Mouse (Mus musculus): ENCODE results near the gene Ntrk2. TPM values are rescaled to one million over a fixed set of nuclear protein-coding genes. Genes with fewer than 3 reads are reported as not detected.
"Not testable (repeated sequence)": the region's sequence is repeated elsewhere in the genome, so short reads cannot be mapped to it uniquely, and the experiment has no call there.

The Ntrk2 gene
- polyA plus RNA-seq, 1 experiment = not detected

- 39% methylated on average over 8 of the region's 8 CpGs for WGBS
- no peak overlapping the region for H3K27ac ChIP-seq (ENCODE audit: control insufficient read depth, insufficient read depth, low read depth, low read length, poor library complexity)
- no peaks in the 10 kb centered on the region; the same call in 1 of the 2 replicates for H3K4me1 ChIP-seq (ENCODE audit: control insufficient read depth, insufficient read depth, low read length)
- no peak overlapping the region for H3K4me3 ChIP-seq (replicated peaks; ENCODE audit: control insufficient read depth, low read depth, low read length)
- no peak for TF ChIP-seq POLR2A (IDR thresholded peaks at IDR 0.05; ENCODE audit: borderline replicate concordance, control insufficient read depth, low read depth, low read length)
- TF ChIP-seq CTCF (IDR thresholded peaks at IDR 0.05; ENCODE audit: control insufficient read depth, insufficient read depth, low read length) = no peak
These were observed 219.3 kb downstream of the Ntrk2 start for GRCm38 (mm10) chr13:59025653-59026052.

GRCm38 (mm10) chr13:59027436-59027835 lies 221.1 kb downstream of the Ntrk2 start:
- H3K4me3 ChIP-seq (replicated peaks; ENCODE audit: control insufficient read depth, low read depth, low read length) = no peak overlapping the region

GRCm38 (mm10) chr13:59028546-59028945 lies 222.2 kb downstream of the Ntrk2 start:
- H3K27ac ChIP-seq (ENCODE audit: control insufficient read depth, insufficient read depth, low read depth, low read length, poor library complexity) = no peak overlapping the region
- WGBS = 67% methylated on average over 4 of the region's 4 CpGs
- H3K4me1 ChIP-seq (ENCODE audit: control insufficient read depth, insufficient read depth, low read length) = no peaks in the 10 kb centered on the region
- TF ChIP-seq CTCF (IDR thresholded peaks at IDR 0.05; ENCODE audit: control insufficient read depth, insufficient read depth, low read length) = no peak
- no peak overlapping the region for H3K4me3 ChIP-seq (replicated peaks; ENCODE audit: control insufficient read depth, low read depth, low read length)

More at GRCm38 (mm10) chr13:59027436-59027835, 221.1 kb downstream of the Ntrk2 start:
- TF ChIP-seq CTCF (IDR thresholded peaks at IDR 0.05; ENCODE audit: control insufficient read depth, insufficient read depth, low read length) (no peak), POLR2A (IDR thresholded peaks at IDR 0.05; ENCODE audit: borderline replicate concordance, control insufficient read depth, low read depth, low read length) (no peak)
- Histone ChIP-seq H3K4me1 (ENCODE audit: control insufficient read depth, insufficient read depth, low read length) (no peaks in the 10 kb centered on the region), H3K27ac (ENCODE audit: control insufficient read depth, insufficient read depth, low read depth, low read length, poor library complexity) (no peak overlapping the region)
- WGBS = 80% methylated on average over 9 of the region's 9 CpGs

- TF ChIP-seq POLR2A (IDR thresholded peaks at IDR 0.05; ENCODE audit: borderline replicate concordance, control insufficient read depth, low read depth, low read length) (no peak), CTCF (IDR thresholded peaks at IDR 0.05; ENCODE audit: control insufficient read depth, insufficient read depth, low read length) (no peak)
- 90% methylated on average over 6 of the region's 6 CpGs for WGBS
- H3K4me3 ChIP-seq (replicated peaks; ENCODE audit: control insufficient read depth, low read depth, low read length) = no peak overlapping the region
- no peak overlapping the region for H3K27ac ChIP-seq (ENCODE audit: control insufficient read depth, insufficient read depth, low read depth, low read length, poor library complexity)
- no peaks in the 10 kb centered on the region for H3K4me1 ChIP-seq (ENCODE audit: control insufficient read depth, insufficient read depth, low read length)
These were observed 224.2 kb downstream of the Ntrk2 start for GRCm38 (mm10) chr13:59030574-59030973.

GRCm38 (mm10) chr13:59040156-59040915 lies 234.0 kb downstream of the Ntrk2 start:
- Histone ChIP-seq H3K4me1 (ENCODE audit: control insufficient read depth, insufficient read depth, low read length) (no peaks in the 10 kb centered on the region), H3K4me3 (replicated peaks; ENCODE audit: control insufficient read depth, low read depth, low read length) (no peak overlapping the region), H3K27ac (ENCODE audit: control insufficient read depth, insufficient read depth, low read depth, low read length, poor library complexity) (no peak overlapping the region)
- WGBS = 75% methylated on average over 16 of the region's 16 CpGs
- TF ChIP-seq CTCF (IDR thresholded peaks at IDR 0.05; ENCODE audit: control insufficient read depth, insufficient read depth, low read length) (no peak), POLR2A (IDR thresholded peaks at IDR 0.05; ENCODE audit: borderline replicate concordance, control insufficient read depth, low read depth, low read length) (no peak)

GRCm38 (mm10) chr13:59041013-59041764 lies 234.8 kb downstream of the Ntrk2 start:
- 68% methylated on average over 9 of the region's 9 CpGs for WGBS
- Histone ChIP-seq H3K27ac (ENCODE audit: control insufficient read depth, insufficient read depth, low read depth, low read length, poor library complexity) (no peak overlapping the region), H3K4me3 (replicated peaks; ENCODE audit: control insufficient read depth, low read depth, low read length) (no peak overlapping the region), H3K4me1 (ENCODE audit: control insufficient read depth, insufficient read depth, low read length) (no peaks in the 10 kb centered on the region)
- TF ChIP-seq CTCF (IDR thresholded peaks at IDR 0.05; ENCODE audit: control insufficient read depth, insufficient read depth, low read length) (no peak), POLR2A (IDR thresholded peaks at IDR 0.05; ENCODE audit: borderline replicate concordance, control insufficient read depth, low read depth, low read length) (no peak)

- Histone ChIP-seq H3K4me3 (replicated peaks; ENCODE audit: control insufficient read depth, low read depth, low read length) (no peak overlapping the region), H3K27ac (ENCODE audit: control insufficient read depth, insufficient read depth, low read depth, low read length, poor library complexity) (no peak overlapping the region), H3K4me1 (ENCODE audit: control insufficient read depth, insufficient read depth, low read length) (no peaks in the 10 kb centered on the region)
- WGBS = 73% methylated on average over 4 of the region's 4 CpGs
- TF ChIP-seq POLR2A (IDR thresholded peaks at IDR 0.05; ENCODE audit: borderline replicate concordance, control insufficient read depth, low read depth, low read length) (no peak), CTCF (IDR thresholded peaks at IDR 0.05; ENCODE audit: control insufficient read depth, insufficient read depth, low read length) (no peak)
These were observed 245.8 kb downstream of the Ntrk2 start for GRCm38 (mm10) chr13:59052188-59052587.

- 79% methylated on average over 8 of the region's 8 CpGs for WGBS
- not testable (repeated sequence) for H3K4me1 ChIP-seq (ENCODE audit: control insufficient read depth, insufficient read depth, low read length); H3K27ac ChIP-seq (ENCODE audit: control insufficient read depth, insufficient read depth, low read depth, low read length, poor library complexity); H3K4me3 ChIP-seq (replicated peaks; ENCODE audit: control insufficient read depth, low read depth, low read length)
These were observed 248.0 kb downstream of the Ntrk2 start for GRCm38 (mm10) chr13:59054331-59054730.
